Mouse (Mus musculus) thymus, postnatal 10 days (tissue): ENCODE results near the gene Unc119b.
"Not testable (repeated sequence)": the region's sequence is repeated elsewhere in the genome, so short reads cannot be mapped to it uniquely, and the experiment has no call there.

Source experiments
- DNase-seq, 2 experiments: peaks; one replicate each; pipeline ENCODE4 v3.0.0; 2021; ENCODE audit warnings: low spot score in 2 of 2

Unc119b gene

DNA sequence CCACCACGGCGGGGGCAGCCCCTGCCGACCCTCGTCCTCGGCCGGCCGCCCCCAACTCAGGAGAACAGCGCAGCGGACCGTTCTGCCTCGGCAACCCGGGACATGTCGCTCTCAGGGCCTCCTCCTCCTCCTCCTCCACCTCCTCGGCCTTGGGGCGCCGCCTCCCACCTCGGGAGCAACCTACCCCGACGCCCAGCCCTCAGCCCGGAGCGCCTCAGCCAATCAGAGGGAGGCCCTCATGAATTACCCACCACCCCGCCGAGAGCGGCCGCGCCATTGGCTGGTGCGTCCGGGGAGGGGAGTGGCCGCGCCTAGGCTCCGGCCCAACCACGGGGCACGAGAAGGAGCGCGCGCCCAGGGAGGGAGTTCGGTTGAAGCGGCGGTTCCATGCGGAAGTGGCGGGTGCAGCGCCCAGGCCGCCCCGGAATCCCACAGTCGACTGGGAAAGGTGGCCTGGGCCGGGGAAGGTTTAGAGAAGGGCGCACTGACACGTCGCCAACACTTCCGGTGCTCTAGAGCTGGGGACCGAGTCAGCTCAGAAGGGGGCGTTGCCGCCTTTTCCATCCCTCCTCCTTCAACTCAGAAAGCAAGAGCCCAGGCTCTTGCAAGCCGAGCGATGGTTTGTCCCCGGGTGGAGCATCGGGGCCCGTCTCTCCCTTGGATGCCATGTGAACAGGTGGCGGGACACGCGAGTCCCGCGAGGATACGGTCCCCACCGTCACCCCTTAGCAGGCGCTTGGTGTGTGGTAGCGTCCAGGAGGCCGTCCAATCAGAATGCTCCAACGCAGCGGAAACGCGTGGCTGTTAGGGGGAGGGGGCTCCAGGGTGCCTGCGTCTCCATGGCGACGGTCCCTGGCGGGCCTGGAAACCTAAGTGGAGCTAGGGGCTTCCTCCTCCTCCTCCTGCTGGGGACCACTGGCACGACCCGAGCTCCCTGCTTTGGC lies 23.5 kb upstream of the Unc119b start, which contains the start of gene Mlec:
Gene Mlec, minus strand, starts transcription at position 140 of the 944 bp plus-strand sequence.
- DNase-seq, result peak; percentile 98 to 100

DNA sequence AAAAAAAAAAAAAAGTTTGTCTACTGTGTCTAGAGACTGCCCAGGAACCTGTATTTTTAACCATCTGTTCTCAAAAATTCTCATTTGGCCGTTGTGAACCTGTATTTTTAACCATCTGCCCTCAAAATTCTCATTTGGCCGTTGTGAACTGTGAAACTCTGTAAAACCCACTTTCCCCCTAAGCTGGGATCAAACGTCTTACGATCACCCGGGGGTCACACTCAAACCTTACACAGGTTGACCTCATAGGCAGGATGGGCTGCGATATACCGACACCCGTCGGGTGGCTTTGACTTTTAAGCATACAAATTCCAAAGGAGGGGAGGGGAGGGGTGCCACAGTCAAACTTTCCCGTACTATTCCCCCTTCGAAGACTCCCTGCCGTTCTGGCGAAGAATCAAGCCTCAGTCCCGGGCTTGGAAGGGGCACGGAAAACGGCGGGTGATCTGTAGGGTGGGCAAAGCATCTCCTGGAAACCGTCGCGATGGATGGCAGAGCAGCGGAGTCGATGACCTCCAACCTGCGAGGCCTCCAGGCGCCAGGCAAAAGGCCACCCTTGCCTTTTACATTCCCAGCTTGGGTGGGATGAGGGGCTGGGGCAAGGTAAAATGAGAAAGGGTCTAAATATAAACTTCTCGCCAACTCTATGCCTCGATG lies 22.3 kb upstream of the Unc119b start:
- peak; percentile 34 to 37 for DNase-seq

DNA sequence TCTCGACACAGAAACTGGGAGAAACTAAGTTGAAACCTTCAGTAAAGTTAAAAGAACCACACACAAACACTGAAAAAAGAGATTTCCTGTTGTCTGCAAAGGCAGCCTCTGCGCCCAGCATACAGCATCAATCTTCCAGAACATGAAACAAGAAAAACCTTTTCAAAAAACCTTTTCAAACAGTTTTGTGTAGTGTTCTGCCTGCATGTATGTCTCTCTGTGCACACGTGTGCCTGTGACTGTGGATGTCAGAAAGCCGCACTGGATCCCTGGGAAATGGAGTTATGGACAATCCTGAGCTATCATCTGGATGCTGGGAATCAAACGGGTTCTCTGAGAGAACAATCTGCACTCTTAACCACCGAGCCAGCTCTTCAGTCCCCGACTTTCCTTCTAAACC lies 21.6 kb upstream of the Unc119b start:
- peak in 1 of 2 experiments; percentile 28 for DNase-seq

DNA sequence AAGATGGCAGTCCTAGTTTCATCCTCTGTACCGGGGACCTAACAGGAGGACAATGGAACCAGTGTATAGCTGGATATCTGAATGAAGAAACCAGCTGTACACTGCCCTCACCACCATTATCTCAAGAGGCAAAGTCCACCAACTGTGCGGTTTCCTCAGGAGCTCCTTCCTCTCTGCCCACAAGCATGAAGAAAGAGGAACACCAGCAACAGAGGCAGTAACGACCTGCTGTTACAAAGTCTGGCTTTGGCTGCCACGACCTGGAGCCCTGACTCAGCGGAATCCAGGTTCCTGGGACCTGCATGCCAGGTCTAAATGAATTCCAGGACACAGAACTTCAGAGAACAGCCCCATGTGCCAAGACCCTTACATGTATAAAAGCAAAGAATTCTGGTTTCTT lies 21.1 kb upstream of the Unc119b start:
- no peak for DNase-seq

DNA sequence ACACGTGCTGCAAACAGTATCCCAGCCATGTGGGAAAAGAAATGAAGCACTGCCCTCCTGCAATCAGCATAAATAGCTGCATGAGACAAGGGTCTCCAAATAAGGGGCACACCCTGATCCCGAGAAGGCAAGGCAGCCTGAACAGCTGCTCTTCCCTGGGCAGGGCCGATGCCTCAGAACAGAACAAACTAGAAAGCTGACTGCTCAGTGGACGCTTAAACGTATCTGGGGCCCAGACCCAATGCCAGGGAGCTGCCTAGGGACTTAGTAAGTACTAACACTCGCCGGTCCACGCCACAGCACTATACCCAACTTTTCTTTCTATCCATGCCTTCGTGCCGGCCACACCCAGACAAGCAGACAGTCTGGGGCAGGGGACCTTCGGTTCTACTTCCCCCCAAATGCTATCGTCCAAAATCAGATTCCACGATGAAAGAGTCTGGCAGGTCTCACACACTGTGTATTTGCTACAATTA lies 20.4 kb upstream of the Unc119b start:
- no peak for DNase-seq

DNA sequence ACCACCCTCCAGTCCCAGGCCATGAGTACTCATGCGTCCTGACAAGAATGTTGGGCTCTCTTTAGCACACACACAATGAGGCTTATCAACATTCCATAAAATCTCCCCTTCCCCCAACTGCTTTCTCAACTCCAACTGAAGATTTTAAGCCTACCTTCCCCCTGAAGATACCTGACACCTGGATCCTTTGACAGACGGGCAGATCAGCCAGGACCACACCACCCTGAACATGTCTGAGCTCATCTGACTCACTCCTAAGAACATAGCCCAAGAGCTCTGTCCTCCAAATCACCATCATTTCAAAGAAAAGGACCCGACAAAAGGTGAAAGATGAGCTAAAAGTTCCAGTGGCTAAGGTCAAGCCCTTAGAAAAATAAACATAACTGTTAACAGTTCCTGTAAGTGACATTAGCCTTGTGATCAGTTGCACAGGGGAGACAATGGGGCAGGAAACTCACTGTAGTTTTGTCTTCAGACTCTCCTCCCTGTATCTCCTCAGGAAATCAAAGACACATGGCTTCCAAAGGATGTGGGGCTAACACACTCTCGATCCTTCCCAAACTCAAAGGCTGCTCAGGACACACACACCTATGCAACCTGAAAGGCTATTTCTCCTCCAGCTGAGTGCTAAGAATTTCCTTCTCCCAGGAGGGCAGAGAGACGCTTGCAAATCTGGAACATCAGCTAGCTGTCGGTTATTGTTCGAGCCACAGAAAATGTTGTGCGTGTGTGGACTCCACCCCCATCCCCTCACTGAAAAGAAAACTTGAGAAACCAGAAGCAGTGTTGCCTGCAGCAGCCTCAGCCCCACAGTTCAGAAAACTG lies 17.6 kb upstream of the Unc119b start:
- DNase-seq, result no peak

DNA sequence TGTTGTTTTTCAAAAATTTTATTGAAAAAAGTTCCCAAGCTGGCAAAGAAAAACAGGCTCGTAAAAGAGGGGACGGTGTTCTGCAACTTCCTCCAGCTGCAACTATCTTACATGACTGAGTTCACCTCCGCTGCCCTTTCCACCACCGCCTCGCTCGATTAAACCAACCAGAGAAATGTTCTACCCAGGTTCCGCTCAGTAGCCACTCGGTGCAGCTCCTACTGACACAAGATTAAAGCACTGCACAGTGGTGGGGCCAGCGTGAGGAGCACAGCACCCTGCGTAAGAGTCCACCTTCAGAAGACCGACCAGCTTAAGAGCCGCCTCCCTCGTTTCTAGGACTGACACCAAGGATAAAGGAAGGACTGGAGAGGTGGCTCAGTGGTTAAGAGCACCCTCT lies 16.7 kb upstream of the Unc119b start:
- DNase-seq, result no peak

DNA sequence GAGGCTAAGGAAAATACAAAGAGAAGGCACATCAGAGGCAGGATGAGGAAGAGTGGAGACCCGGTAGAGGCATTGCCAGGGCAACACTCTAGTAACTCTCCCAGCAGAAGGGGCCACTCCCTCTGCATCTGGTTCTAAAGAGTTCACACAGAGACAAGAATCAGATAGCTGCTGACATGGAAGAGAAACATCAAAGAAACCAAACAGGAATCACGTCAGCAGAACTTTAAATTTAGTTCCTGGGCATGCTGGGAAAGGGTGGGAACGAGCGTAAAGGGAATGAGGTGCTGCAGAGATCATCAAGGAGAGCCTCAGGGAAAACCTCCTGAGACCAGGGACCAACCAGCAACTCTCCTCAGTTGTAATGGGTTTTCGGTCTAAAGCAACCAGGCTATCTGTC lies 16.2 kb upstream of the Unc119b start:
- DNase-seq, result no peak

DNA sequence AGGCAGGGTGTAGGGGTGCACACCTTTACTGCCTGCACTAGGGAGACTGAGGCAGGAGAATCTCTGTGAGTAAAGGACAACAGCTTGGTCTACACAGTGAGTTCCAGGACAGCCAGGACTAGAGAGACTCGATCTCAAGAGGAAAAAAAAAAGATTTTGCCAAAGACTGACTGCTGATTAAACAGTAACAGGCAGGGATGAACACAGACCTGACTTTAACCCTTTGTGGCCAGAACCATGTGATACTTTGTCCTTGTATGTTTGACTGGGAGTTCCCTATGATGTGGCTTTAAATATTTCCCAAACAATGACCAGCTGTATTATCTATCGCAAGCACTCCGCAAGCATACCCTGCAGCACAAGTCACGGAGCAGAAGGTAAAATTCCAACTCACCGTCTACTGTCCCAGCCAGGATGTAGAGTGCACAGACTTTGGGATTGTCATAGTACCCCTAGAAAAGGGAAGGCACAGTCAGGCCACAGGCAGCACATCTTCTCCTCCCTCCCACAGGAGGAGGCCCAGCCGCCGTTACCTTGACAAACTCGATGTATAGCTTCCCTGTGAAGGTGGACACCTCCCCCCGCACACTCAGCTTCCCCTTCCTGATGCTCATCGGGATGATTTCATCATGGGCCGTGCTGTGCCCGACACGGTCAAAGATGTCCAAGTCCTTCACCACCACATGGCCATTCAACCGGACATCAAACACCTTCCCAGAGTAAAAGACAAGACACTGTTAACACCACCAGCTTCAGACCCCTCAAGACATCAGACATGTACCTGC lies 15.1 kb upstream of the Unc119b start:
- no peak for DNase-seq

DNA sequence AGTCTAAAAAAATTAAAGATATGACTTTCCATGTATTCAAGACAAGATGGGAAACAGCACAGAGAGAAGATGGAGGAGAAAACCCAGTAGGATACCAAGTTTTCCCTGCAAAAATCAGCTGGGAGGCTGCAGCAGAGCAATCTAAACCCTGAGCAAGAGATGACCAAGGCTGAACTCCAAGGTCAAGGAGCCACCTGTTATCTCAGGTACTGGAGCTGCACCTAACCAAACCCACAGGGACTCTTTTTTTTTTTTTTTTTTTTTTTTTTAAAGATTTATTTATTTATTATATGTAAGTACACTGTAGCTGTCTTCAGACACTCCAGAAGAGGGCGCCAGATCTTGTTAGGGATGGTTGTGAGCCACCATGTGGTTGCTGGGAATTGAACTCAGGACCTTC lies 14.1 kb upstream of the Unc119b start:
- DNase-seq, result not testable (repeated sequence)

DNA sequence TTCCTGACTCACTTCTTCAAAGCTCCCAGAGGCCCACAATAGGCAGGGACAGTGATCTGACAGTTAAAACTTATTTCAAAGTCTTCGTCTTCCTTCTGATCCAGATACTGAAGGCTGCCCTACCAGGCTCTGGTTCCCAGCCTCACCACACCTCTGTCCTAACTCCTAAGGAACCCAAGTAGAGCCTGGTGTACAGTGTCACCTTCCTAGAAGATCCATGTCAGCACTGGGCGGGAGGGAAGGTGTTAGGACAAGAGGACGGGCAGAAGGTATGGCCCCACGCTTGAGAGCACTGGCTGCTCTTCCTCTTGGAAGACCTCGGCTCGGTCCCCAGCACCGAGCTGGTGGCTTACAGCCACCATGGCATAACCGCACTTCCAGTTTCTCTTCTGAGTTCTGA lies 13.6 kb upstream of the Unc119b start:
- DNase-seq, result no peak

DNA sequence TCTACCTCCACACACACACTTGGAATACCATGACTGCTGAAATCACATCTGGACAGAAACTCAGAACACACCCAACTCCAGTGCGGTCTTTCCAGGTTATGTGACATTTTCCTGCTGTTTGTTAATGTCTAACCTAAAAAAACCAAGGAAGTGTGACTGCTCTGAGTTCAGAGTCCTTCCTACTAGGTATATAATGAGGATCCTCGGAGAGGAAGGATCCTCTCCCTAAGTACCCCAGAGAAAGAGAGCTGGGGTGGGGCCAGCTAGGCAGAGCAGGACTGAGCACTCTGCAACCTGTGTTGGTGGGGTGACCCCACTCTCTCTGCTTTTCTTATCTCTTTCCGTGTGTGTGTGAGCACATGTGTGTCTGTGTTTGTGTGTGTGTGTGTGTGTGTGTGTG lies 12.6 kb upstream of the Unc119b start:
- DNase-seq, result no peak

DNA sequence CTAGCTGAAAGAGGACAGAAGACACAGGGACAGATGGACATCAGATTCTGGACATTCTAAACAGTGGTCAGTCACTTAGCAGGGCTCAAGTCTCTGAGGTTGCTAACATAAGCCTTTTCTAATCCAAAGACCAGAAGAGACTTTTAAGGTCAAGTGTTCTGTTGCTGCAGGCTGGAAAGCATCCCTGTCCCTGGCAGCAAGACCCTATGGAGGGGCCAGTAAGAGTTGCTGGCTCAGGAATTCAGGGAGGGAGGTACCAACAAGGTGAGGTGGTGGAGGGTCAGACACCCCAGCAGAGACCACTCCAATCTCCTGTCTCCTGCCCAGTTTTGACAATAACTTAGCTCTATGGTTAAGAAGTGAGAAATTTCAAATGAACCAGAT lies 12.0 kb upstream of the Unc119b start:
- DNase-seq, result no peak

DNA sequence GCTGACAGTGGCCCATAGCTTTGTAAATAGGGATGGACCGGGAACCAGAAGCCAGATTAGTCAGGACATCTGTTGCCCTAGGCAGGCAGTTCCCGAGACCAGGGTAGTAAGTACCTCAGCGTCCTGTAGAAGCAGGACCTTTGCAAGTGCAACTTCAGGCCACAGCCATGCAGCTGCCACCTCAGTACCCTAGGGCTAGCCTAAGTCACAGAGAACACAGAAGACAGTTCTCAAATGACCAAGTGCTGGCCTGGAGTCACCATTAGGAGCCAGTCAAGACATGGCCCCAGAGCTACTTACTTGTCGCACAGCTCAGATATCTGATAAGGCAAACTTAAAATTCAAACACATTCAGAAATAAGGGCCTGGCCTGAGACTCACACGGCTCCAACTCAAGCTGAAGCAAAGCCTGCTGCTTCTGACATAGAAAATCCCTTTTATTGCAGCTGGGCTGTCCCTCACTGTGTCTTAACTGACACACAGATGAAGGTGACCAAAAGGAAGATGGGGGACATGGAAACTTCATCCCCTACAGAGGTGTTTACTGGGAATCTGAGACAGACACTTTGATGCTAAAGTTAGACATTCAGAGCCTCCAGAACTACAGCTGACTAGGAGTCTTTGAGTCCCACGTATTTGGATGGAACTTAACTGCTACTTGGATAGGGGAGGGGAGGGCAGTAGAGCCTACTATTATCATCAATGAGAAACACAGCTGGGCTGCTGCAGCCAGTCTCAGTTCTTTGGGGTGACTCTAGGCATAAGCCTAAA lies 11.4 kb upstream of the Unc119b start:
- DNase-seq, result no peak

DNA sequence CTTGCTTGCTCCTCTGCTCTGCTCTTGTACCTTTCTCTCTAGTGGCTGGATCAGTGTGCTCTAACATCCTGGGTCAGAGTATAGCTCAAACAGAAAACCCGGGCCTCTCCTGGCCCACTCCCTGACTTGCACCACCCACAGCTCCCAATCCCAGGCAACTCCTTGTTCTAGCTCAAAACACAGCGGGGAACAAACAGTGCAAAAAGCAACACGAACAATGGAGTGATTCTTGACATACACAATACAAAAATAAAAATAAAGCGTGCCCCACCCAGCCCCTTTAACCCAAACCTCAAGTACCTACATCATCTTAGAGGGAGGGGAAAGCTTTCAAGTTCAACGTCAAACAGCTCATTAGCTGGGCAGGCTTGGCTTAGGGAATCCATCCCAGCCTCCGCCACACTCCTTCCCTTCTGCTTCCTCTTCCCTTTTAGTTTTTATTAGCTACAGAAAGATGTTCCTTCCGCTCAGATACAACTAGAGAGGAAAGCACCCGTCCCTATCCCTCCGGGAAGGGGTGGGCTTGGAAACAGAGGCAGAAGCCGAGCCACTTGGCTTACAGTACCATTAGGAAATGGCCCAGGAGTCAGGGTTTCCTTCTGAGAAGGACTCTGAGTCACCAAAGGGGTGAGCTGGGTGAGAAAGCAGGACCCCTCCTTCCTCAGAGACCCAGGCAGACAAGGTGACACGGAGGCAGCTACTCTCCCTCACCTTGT lies 10.6 kb upstream of the Unc119b start:
- DNase-seq, result no peak

DNA sequence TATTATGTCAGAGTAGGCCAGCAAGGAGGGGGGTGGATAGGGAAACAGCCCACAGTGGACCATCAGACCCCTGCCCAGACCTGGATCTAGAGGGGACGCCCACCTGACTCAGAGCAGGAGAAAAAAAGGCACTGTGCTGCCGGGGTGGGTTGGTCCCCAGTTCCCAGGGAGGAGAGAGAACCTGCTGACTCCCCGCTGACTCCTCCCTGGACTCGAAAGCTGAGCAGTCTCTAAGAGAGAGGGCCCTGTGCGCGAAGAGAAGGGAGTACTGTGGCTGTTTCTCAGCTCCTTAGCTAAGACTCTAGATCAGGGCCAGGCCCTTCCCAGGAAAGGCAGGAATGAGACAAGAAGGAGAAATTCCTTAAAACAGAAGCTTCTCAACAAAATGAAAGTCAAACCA lies 9.7 kb upstream of the Unc119b start:
- DNase-seq, result no peak

DNA sequence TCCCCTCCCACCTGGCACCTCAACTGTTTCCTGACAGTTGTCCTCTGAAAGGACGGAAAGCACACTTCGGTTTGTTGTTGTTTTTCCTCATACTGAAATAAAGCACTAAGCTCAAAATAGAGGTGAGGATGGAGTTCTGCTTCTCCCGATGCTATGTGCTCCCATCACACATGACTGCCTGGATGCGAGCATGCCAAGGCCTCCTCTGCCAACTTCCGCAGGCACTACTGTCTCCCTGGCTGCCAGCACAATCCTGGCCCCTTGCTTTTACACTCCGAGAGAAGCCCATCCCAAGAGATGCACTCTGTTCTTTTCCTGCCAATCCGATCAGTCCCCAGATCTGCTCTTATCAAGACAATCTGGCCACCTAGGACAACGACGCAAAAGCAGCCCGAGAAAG lies 8.8 kb upstream of the Unc119b start:
- DNase-seq, result no peak

DNA sequence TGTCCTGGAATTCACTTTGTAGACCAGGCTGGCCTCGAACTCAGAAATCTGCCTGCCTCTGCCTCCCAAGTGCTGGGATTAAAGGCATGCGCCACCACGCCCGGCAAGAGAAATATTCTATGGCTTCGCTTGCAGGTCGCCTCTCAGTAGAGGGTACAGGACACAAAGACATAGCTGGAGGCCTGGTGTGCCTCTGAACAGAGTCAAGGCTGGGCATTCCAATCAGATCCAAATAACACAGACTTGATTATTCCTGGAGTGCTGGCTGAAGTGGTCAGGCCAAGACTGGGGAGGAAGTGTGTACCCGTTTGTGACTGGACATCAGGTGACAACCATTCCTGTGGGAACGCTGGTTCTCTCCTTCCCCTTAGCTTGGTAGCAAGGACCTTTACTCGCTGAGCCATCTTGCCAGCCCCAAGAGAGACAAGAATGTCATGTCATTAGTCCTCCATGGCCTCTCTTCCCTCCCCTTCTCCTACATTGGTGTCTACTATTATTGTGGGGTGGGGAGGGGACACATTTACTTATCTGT lies 7.5 kb upstream of the Unc119b start:
- DNase-seq, result no peak

DNA sequence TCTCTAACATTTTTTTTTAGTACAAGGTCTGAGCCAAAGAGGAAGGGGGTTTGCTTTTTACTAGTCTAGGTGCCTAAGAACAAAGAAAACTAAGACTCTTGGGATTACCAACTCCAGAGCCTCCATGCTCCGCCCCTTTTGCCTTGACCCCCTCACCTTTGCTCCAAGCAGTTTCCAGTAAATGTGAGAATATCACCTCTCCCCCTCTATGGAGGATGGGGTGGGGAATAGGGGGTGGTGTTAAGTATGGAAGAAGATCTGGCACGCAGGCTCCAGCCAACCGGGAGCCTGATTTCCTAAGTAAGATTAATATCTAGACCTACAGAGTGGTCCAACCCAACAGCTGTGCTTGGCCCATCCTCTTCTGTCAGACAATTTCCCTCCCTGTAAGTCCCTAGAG lies 6.0 kb upstream of the Unc119b start:
- no peak for DNase-seq

DNA sequence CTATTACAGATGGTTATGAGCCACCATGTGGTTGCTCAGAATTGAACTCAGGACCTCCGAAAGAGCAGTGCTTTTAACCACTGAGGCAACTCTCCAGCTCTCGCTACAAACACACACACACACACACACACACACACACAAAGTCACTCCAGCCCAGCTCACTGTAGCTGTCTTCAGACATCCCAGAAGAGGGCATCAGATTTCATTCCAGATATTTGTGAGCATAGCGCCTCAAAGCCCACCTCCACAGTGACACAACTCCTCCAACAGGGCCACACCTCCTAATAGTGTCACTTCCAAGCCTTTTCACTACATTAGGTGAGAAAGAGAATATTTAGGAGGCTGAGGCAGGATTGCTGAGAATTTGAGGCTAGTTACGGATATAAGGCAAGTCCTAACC lies 4.3 kb upstream of the Unc119b start:
- no peak for DNase-seq
